Mouse (Mus musculus): ENCODE results near the gene Pate1. TPM values are rescaled to one million over a fixed set of nuclear protein-coding genes. Genes with fewer than 3 reads are reported as not detected.

The Pate1 gene
- not detected in 2 replicates for polyA plus RNA-seq (2015; fragmentation: Nextera tagmentation; extraction: Ambion mirVana)

DNA sequence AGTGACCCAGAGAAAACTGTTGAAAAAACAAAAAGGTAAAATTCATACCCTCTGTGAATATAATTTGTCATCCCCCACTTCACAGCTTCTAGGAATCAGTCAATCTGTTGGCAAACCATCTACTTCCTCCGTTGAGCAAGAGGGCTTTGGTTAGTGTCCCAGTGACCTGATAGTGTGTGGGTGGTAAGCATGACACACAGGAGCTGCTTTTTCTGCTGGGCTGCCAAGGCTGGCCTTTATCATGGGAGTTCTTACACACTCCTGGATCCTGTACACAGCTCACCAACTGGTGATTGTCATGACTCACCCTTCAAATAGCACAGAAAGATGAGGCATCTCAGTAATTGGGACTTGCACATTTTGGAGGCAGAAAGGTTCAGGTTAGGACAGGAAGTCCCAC, at the start of gene Pate1:
Gene Pate1, minus strand, starts transcription at position 378 of the 400 bp plus-strand sequence.
- WGBS: 58% methylated on average over 1 of the region's 1 CpGs
- no peak for ATAC-seq
- Histone ChIP-seq H3K4me3 (replicated peaks) (no peak within 1 kb of the TSS), H3K27me3 (no peaks in the 10 kb centered on the region), H3K9me3 (no peaks in the 10 kb centered on the region), H3K9ac (replicated peaks) (no peak within 1 kb of the TSS), H3K36me3 (no peaks in the 10 kb centered on the region), H3K4me1 (replicated peaks) (no peaks in the 10 kb centered on the region), H3K4me2 (replicated peaks) (no peak within 1 kb of the TSS), H3K27ac (no peak within 1 kb of the TSS)

DNA sequence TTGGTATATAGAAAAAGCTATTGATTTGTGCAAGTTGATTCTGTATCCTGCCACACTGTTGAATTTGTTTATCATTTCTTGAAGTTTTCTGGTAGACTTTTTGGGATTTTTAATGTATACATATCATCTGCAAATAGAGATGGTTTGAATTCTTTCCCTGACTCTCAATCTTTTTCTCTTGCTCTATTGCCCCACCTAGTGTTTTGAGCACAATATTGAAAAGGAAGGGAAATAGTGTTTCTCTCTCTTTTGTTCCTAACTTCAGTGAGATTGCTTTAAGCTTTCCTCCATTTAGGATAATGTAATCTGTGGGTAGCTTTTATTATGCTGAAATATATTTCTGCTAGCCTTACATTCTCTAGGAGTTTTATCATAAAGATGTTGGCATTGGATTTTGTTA, 20.1 kb upstream of the Pate1 start:
- H3K36me3 ChIP-seq: no peaks in the 10 kb centered on the region
- H3K27ac ChIP-seq: no peak overlapping the region
- H3K9me3 ChIP-seq: 0 out of 2 replicates have a peak, but pooled peaks cover 5% of the 10 kb centered on the region
- no peak overlapping the region for H3K9ac ChIP-seq (replicated peaks)
- H3K4me1 ChIP-seq (replicated peaks): no peaks in the 10 kb centered on the region
- no peak for ATAC-seq
- H3K4me3 ChIP-seq (replicated peaks): no peak overlapping the region
- no peak overlapping the region for H3K4me2 ChIP-seq (replicated peaks)
- no peaks in the 10 kb centered on the region for H3K27me3 ChIP-seq

DNA sequence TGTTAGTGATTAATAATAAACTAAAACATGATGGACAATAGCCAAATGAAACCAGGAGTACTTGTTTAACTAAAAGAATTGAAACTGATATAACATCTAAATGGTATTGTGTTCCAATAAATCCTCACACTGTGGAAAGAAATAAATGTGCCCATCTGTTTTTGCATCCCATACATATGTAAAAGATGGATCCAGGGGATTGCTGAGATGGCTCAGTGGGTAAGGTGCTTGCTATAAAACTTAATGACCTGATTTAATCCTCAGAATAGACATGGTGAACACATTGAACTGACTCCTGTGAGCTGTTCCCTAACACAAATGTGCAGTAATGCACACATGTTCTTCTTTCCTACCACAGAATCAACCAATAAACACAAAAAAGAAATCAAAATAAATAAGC, 4.7 kb upstream of the Pate1 start:
- no peak for ATAC-seq
- no peaks in the 10 kb centered on the region for H3K36me3 ChIP-seq
- no peak overlapping the region for H3K27ac ChIP-seq
- H3K4me1 ChIP-seq (replicated peaks): no peaks in the 10 kb centered on the region
- no peak overlapping the region for H3K4me2 ChIP-seq (replicated peaks)
- 0 out of 2 replicates have a peak, but pooled peaks cover 6% of the 10 kb centered on the region for H3K9me3 ChIP-seq
- H3K4me3 ChIP-seq (replicated peaks): no peak overlapping the region
- no peaks in the 10 kb centered on the region for H3K27me3 ChIP-seq
- no peak overlapping the region for H3K9ac ChIP-seq (replicated peaks)

DNA sequence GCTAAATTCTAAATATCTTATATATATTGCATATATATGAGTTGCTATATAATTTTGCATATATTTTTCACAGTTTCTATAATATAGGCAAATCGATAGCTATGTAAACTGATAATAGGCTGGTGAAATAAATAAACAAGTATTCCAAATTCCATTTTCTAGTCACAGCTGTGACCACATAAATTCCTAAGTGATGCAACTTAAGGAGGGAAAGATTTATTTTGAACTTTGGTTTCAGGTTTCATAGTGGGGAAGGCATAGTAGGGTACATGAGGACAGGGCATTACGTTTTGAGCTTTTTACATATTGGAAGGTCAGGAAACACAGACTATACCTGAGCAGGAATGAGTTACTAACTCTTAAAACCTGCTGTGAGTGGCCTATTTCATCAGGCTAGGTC, 13.6 kb downstream of the Pate1 start:
- 94% methylated on average over 2 of the region's 2 CpGs for WGBS
- Histone ChIP-seq H3K4me1 (replicated peaks) (no peaks in the 10 kb centered on the region), H3K36me3 (no peaks in the 10 kb centered on the region), H3K4me3 (replicated peaks) (no peak overlapping the region), H3K4me2 (replicated peaks) (no peak overlapping the region), H3K9me3 (peaks cover 3% of the 10 kb centered on the region; the same call in 1 of the 2 replicates), H3K27ac (no peak overlapping the region), H3K27me3 (no peaks in the 10 kb centered on the region), H3K9ac (replicated peaks) (no peak overlapping the region)
- ATAC-seq: no peak

DNA sequence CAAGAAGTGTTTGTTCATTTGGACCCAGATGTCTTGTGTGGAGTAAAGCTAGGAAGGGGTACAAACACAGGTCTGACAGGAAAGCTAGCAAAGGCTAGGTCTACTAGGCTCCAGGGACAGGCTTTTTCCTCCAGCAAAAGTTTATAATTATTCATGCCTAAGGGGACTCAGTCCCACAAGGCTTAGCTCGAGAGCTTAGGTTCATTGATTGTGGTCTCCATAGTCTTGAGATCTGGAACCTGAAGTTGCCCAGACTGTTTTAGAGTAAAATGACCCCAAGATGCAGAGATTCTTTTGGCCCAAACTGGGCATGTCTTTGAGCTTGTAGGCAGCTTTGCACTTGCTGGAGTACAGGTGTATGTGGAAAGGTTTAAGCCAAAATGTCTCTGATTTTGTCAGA, 39.1 kb downstream of the Pate1 start, which contains the start of gene Pate3:
Gene Pate3, minus strand, starts transcription at position 101 of the 400 bp plus-strand sequence.
- Histone ChIP-seq H3K27me3 (no peaks in the 10 kb centered on the region), H3K9ac (replicated peaks) (no peak within 1 kb of the TSS), H3K4me3 (replicated peaks) (no peak within 1 kb of the TSS), H3K27ac (no peak within 1 kb of the TSS), H3K9me3 (peaks cover 9% of the 10 kb centered on the region; the same call in 1 of the 2 replicates), H3K4me1 (replicated peaks) (no peaks in the 10 kb centered on the region), H3K36me3 (no peaks in the 10 kb centered on the region), H3K4me2 (replicated peaks) (no peak within 1 kb of the TSS)
- ATAC-seq: no peak
- 74% methylated on average over 1 of the region's 1 CpGs for WGBS

Other genes with a start within 250 kb of the Pate1 start
- not detected in 2 replicates for gene Gm1113, start 169.1 kb downstream of the Pate1 start, polyA plus RNA-seq (2015; fragmentation: Nextera tagmentation; extraction: Ambion mirVana)
- 18.2 and 19.1 TPM in 2 replicates for gene Ddx25, start 128.9 kb downstream of the Pate1 start, polyA plus RNA-seq (2015; fragmentation: Nextera tagmentation; extraction: Ambion mirVana)
- 17.8 and 19.5 TPM in 2 replicates for gene Pus3, start 128.8 kb downstream of the Pate1 start, polyA plus RNA-seq (2015; fragmentation: Nextera tagmentation; extraction: Ambion mirVana)
- 1.4 and 2.1 TPM in 2 replicates for gene Pate2, start 117.1 kb downstream of the Pate1 start, polyA plus RNA-seq (2015; fragmentation: Nextera tagmentation; extraction: Ambion mirVana)
- 19.8 and 21.1 TPM in 2 replicates for gene Hyls1, start 117.0 kb downstream of the Pate1 start, polyA plus RNA-seq (2015; fragmentation: Nextera tagmentation; extraction: Ambion mirVana)
- gene Pate4, start 75.4 kb downstream of the Pate1 start, polyA plus RNA-seq (2015; fragmentation: Nextera tagmentation; extraction: Ambion mirVana): not detected in 2 replicates
- gene Pate3, start 39.2 kb downstream of the Pate1 start, polyA plus RNA-seq (2015; fragmentation: Nextera tagmentation; extraction: Ambion mirVana): not detected in 2 replicates
- not detected in 2 replicates for gene Gm17677, start 53.7 kb upstream of the Pate1 start, polyA plus RNA-seq (2015; fragmentation: Nextera tagmentation; extraction: Ambion mirVana)
- gene Gm17727, start 90.7 kb upstream of the Pate1 start, polyA plus RNA-seq (2015; fragmentation: Nextera tagmentation; extraction: Ambion mirVana): not detected in 2 replicates
- not detected in 2 replicates for gene Gm27235, start 102.7 kb upstream of the Pate1 start, polyA plus RNA-seq (2015; fragmentation: Nextera tagmentation; extraction: Ambion mirVana)
- gene D730048I06Rik, start 102.7 kb upstream of the Pate1 start, polyA plus RNA-seq (2015; fragmentation: Nextera tagmentation; extraction: Ambion mirVana): not detected in 2 replicates
- not detected in 2 replicates for gene 9230110F15Rik, start 156.8 kb upstream of the Pate1 start, polyA plus RNA-seq (2015; fragmentation: Nextera tagmentation; extraction: Ambion mirVana)
- gene 9230113P08Rik, start 221.0 kb upstream of the Pate1 start, polyA plus RNA-seq (2015; fragmentation: Nextera tagmentation; extraction: Ambion mirVana): not detected in 2 replicates